Mouse (Mus musculus) cerebellum, postnatal 25 days (tissue): ENCODE measurements around the gene Iqgap2.

ENCODE experiments used
- DNase-seq, 2 experiments: peaks; one replicate each; pipeline ENCODE4 v3.0.0; 2021; ENCODE audit warnings: mixed read lengths in 2 of 2

Iqgap2 gene

DNA sequence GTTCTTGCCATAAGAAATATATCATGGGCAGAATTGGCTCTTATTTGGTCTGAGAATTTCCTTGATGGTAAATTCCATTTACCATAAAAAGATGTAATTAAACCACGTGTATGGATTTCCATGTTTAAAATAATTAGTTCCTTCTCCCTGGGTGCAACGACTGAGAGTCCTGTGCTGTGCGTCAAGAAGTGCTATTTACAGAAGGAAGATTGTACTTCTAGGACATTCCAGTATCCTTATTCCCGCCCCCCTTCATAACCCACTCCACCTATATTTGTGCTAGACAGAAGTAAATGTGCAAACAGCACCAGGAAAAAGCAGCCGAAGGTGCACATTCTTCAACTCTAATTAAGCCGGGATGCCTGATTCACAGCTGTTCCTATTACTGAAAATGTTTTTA is 65.5 kb downstream of the Iqgap2 start:
- DNase-seq = no peak

DNA sequence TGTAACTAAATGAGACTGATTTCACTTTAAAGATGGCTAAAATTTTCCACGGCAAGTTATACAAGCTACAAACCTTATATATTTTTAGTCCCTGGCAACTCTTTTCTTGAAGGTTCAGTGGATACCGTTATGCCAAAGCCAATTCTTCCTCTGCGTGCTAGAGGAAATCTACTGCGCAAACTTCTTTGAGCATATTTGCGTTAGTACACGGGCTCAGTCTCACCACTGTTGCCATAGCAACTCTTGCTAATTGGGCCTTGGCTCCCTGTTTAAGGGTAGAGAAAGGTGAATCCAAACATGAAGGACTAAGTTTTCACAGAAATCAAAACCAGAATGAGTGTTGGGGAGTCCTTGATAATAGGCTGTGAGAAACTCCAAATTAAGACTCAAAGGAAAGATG is 68.8 kb downstream of the Iqgap2 start:
- no peak for DNase-seq

DNA sequence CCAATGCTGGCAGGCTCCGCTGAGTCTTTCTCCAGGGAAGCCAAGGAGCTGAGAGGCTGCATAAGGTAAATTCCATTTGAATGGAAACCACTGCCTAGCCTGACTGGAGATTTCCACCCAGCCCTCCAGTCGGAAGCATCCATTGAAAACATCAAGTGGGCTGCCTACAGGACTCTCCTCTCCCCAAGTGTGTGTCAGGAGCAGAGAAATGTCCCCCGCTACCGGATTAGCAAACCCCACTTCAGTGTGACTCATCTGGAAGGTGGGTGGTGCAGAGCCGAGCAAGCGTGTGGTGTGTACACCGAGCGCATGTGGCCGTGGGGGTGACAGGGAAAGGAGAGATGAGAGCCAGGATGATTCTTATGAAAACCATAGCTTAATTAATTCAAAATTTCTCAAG is 71.7 kb downstream of the Iqgap2 start:
- DNase-seq = no peak

DNA sequence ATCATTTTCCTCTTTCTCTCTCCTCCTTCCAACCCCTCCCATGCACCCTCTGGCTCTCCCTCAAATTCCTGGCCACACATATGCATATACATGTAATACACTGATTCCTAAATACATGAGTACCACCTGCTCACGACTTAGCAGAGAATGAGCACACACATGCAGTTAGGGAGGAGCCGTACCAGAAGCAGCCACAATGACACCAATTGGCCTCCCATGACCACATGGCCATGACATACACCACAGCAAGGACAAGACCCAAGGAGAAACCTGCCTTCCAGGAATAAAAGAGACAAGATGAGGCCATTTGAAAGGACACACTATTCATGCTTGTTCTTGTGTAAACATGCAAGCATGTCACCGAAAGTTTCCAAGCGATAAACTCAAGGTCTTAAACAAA is 72.8 kb downstream of the Iqgap2 start:
- no peak for DNase-seq

DNA sequence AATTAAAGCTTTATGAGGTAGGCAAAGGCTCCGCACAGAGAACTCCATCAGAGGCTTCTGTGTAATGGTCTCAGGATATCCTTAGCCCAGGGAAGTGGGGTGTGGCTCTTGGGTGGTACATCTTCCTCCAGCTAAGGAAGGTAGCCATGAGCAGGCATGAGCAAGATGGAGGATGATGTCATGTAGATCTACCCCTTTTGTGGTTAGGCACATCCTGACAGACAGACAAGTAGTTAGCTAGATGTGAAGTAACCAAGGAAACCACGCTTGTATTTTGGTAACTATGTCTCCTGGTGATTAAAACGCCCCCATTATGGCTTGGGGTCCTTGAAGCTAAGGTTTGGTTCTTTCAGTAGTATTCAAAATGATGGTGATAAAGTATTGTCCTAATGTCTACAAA is 78.1 kb downstream of the Iqgap2 start:
- no peak for DNase-seq

DNA sequence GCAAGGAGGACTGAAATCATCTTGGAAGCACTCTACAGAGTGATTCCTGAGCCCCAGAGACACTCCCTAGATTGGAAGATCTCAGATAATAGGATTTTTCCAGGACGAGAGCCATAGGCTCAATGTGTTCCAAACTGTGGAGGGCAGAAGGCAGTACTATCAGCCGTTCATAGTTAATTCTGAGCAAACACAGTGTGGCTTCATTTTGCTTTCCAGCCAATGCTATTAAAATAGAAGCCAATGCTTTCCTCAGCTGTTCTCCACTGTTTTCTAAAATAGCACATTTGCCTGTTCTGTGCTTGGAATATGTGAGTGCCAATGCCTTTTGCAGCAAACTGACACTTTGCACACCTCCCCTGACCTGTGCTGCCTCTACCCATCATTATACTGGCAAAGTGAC is 80.9 kb downstream of the Iqgap2 start:
- DNase-seq = no peak

DNA sequence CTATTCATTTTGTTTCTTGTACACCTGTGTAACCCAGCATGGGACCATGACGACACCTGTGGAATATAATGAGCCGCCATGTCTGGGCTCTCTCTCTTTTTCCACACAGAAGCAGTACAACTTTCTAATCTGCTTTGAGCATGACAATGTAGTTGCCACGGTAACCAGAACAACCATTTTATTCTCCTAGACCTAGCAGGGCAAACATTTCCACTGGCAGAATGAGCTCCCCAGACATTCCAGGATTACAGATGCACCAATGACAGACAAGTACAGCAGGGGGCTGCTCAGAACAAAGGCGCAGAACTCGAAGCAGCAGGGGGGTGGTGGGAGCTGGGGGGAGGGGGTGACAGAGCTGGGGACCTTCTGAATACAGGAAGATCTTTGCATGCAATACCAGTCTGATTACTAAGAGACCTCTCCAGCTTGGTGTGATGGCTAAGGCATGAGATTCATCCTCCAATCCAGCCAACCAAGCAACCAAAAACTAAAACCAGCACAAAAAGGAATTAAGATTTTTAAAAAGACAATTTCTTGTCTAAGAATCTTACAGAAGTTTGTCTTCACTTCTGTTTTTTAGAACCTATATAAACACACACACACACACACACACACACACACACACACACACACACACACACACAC is 84.5 kb downstream of the Iqgap2 start:
- no peak for DNase-seq

DNA sequence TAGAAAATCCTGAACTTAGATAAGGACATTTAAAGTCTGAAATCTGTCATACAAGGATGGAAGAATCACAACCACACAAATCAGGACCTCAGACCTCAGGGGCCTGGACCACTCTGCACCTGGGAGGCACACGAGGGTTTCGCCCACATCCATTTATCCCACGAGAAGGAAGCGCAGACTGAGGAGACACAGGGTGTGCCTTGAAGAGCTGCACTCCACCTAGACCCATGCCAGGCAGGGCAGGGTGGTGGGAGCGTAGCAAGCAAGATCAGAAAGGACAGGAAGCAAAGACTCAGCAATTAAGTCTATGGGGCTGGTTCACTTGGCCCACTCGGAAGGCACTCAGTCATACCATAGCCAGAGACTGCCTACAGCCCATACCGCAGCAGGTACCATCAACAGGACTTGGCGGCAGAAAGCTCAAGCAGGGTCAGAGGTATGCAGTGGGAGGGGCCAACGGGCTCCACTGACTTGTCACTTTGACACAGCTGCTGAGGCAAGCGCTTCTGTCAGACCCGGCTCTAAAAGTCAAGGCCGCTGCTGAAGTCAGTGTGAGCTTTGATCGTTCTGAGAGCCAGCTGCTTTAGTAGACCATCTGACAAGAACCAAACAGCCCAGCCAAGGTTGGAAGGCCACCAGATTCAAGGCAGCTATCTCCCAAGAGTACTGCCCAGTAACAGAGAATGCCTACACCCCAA is 86.1 kb downstream of the Iqgap2 start:
- DNase-seq = no peak

DNA sequence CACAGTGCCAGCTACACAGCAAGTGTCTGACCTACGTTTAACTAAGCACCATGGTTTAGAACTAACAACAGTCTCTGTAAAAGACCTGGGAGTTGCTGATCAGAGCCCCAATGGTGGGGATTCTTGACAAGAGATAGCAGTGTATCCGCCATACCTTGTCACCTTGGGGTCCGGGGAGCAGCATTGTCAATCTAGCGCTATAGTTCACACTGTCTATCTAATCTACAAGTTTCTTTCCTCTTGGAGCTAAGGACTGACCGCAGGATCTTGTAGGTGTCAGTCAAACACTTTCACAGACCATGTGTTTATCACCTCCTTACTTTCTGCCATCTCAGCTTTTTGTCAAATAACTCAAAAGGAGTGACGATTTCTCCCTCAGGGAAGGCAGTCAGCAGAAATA is 87.6 kb downstream of the Iqgap2 start:
- DNase-seq = no peak

DNA sequence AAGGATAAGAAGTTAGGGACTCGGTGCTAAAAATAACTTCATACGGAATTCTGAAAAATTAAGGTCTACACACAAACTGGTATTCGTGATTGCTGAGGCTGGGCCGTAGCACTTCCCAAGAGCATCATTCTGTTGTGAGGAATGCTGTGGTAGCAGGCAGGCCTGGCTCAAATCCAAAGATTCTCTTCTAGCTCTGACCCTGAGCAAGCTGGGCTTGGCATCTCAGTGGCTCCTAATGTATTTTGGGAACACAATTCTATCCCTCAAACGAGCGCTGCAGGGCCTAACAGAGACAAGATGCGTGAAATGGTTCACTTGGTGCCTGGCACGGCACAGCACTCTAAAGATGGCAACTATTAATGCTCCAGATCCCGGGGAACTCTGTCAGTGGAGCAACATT is 90.8 kb downstream of the Iqgap2 start:
- DNase-seq = peak; percentile 47 to 64

DNA sequence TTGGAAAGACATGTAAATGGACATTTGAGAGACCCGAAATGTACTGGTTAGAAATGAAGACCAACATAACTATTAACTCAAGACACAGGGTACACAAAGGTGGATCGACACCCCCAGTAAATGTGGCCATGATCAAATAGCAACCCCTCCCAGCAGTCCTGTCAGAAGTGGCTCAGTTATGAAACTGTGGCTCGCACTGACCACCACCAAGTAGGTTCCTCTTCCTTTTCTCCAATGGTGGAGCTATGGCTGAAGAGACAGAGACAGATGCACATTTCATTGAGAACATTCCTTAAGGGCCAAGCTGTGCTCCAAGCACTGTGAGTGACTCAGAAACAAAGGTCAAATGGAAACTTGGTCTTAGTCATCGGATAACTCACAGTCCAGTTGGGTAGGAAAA is 92.4 kb downstream of the Iqgap2 start:
- DNase-seq = no peak

DNA sequence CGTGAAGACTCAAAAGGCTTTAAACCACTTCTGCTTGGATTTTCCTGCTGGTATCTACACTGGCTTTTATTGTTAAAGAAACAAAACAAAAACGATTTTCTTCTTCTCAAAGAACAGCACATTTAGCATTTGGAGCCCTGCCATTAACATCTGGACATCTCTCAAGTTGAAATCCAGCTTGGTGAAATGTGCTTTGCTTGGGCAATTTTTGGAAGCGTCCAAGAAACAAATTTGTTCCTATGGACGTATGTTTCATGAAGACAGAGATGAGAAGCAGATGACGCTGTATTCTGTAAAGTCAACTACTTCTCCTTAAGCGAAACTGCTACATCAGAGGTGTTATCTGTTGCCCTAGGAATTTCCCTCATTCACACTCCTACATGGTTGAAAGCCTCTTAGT is 93.0 kb downstream of the Iqgap2 start:
- DNase-seq = no peak

DNA sequence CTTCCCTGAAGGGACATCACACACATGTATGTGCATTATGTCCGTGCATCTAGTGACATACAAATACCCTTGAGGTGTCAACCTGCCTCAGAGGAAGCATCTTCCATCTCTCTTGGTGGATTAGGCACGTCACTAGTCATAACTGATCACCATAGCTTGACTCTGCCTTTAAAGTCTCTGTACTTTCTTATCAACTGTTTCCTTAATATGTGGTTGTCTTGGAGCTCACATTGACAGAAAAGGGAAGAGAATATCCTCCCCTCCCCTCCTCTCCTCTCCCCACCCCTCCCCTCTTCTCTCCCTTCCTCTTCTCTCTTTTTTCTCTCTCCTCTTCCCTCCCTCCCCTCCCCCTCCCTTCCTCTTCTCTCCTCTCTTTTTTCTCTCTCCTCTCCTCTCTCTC is 94.2 kb downstream of the Iqgap2 start:
- no peak for DNase-seq

DNA sequence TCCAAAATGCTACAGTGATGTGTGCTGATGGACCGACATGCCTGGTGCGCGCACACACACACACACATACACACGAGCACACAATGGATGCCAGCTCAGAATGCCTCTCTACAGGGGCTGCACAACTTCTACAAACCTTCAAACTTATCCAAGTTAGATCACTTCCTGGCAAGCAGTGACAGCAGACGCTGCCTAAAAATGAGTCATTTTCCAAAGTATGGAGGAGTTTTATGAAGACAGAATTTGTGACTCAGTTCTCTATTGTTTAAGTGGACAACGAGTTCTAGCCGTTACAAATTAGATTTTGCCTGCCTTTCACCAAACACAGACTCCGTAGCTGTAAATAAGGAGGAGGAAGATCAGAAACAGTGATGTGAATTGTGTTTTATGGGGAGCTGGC is 97.4 kb downstream of the Iqgap2 start:
- no peak for DNase-seq

DNA sequence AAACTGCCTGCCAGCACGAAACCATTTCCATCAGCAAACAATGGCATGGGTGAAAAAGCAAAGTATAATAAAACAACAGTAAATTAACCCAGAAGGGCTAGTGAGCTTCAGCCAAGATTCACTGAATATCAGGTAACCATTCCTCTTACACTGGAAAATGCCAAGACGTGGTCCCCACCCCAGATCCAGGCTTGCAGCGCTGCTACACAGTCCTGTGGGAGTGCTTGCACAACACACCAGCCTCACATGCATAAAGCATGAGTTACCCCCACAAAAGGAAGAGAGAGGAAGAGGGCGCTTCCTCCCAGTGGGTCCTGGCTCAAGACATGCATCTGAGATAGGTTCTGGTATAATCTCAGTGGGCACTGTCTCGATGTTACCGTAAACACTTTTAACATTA is 100.8 kb downstream of the Iqgap2 start:
- DNase-seq = no peak

DNA sequence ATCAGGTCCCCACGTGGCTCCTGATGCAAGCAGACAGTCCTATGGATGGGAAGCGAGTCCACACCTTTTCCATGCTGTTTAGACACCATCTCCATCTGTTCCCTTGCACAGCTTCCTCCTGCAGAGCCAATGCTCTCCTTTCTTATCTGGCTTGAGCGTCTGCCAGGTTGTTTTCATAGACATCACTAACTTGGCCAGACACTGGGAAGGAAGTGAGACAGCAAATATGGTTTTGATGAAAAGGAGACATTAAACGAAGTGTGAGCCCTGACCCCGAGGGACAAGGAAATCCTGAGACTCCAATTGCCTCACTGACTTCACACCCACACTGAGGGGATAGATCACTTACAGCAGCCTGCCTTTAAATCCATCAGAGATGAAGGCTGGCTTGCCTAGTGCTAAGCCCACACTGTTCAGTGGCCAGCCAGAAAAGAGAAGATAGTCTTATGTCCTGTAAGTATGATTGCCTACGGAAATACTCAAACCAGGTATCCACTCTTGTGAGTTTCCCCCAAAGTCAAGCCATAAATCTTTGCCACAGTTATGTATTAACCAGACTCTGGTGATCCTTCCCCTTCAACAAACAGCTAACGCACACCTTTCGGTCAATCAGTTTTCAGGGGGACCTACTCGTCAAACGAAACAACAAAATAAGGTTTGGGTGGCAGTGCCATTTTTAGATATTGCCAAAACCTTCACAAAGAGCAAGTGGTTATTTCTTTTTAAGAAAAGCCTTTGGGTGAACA is 102.9 kb downstream of the Iqgap2 start:
- peak; percentile 17 to 35 for DNase-seq

DNA sequence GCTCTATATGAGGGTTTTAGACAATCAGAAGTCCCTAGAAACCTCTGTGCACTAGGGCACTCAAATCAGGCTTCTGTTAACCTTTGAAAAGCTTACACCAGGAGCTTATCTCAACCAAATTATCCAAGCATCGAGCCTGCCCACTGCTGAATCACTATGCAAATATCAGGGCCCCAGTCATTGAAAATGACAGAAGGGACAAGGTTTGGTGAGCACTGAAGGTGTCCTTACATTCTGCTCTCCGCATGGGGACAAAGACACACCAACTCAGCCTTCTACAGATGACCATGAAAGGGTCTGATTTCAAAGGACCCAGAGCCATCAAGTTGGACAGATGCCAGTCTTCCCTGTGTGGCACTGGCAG is 108.8 kb downstream of the Iqgap2 start:
- no peak for DNase-seq

DNA sequence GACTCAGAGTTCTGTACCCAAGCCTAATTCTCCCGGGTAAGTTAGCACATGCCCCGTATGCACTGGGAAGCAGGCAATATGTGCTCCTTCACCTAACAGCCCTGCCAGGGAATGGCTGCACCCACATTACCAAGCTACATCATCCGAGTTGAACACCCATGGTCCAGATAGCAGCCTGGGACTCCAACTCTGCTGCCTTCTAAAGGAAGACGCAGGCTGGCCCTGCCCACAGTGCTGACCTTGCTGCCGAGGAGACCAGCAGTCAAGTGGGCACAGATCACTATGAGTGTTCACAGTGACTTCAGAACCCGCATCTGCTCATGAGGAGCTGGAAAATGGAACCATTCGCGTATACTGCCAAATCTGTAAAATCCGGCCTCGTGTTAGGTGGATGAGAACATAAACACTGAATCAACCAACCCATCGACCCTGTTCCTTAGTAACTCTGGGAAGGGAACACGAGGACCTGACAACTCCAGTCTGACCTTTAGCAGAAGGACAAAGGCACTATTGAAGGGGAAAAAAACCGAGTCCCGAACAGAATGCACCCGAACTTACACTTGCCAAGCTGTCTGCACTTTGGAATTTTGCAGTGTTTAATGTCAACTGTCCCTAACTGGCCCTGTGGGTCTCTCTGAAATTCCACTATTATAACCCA is 109.3 kb downstream of the Iqgap2 start:
- DNase-seq = no peak

DNA sequence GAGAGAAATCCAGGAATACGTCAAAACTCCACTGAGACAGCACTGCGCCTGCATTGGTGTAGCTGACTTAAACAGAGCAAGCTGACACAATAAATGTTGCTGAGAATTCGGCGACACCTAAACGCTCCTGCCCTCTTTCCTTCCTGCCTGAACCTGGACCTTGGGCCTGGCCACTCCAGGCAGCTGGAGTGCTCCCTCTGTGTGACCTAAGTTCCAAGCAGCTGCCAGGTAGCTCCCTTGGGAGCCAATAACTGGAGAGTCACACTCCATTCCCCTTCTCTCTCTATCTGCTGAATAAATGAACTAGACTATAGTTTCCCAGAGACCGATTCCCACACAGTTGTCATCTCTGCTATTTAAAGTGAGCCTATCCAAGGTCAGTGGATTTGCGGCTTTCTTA is 111.7 kb downstream of the Iqgap2 start:
- DNase-seq = no peak

DNA sequence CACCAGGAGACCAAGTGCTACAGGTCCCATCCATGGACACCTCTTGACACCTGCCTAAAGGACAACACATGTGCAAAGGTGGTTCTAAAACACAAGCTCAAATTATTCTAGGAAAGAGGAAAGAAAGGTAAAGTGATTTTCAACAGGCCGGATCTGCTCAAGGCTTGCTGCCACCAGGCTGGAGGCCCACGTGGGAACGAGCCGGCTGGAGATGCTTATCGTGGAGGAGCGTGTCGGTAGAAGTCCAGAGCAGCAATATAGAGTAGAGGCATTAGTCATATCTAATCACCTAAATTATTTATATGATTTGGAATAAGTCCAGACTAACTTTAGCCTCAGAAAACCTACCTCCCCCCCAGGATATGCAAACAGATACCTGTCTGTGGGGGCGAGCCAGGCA is 112.5 kb downstream of the Iqgap2 start:
- no peak for DNase-seq

DNA sequence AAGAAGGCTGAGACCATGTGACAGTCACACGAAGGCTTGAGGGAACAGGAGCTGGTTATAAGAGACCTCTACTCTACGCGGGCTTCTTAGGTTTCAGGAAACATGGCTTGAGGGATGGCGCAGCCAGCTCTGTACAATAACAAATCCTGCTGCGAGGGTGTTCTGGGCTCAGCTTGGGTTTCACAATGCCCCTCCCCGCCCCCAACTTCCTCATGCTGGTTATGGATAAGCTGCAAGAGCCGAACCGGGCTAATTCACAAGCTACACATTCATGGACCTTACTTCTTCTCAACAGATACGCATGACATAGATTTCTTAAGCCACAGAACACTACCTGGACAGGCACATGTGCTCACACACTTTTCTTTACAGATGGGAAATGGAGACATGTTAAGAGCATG is 113.0 kb downstream of the Iqgap2 start:
- DNase-seq = no peak

DNA sequence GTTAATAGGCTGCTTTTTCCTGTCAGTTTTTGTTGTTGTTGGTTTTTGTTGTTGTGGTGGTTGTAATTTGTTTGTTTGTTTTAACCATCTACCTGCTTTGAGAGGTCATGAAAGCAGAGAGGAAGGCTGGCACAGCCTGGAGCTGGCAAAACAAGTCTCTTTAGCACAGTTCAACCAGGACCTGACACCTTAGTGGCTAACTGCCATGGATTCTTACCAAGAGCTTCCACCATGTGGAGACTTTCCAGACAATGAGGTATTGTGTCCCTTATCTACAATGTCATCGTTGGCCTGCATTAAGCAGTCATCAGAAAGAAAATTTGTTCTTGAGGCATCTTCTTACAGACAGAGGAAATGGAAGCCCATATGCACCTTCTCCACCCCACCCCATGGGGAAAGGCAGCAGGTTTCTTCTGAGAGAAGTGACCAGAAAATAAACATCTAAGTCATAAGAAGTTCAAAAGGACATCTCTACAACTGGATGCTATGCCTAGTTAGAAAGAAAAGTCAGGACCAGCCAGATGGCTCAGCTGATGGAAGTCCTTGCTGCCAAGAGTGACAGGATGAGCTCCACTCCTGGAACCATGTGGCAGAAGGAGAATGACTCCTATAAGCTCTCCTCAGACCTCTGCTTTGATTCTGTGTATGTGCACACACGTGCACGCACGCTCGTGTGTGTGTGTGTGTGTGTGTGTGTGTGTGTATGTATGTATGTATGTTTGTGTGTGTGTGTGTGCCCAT is 113.9 kb downstream of the Iqgap2 start:
- DNase-seq = peak; percentile 24 to 30

DNA sequence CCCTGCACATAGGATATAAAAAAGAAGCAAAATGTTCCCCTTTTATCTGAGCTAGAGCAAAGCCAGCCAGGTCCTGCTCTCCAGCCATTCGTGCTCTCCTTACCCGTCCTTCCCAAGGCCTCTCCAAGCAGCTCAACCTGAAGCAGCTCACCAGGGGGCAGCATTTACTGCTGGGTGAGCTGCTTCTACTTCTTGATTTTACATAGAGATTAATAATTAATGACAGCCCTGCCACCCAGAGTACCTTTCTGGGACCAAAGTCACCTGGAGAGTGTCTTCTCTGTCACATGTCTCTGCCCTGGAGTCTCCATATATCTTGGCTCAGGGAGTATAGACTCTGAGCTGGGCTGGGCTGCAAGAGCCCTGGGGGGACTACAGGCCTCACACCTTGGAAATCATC is 114.5 kb downstream of the Iqgap2 start:
- DNase-seq = peak; percentile 19 to 48
